Mouse (Mus musculus) layer of hippocampus, adult 9-11 months (tissue): ENCODE data around the gene Cacna1s.

Experiments
- DNase-seq: peaks from one replicate; pipeline ENCODE4 v3.0.0; 2022

Cacna1s gene

GRCm38 (mm10) chr1:136138191-136138830 is 85.8 kb downstream of the Cacna1s start:
- no peak for DNase-seq

- DNase-seq, result peak; percentile 94
Observed at GRCm38 (mm10) chr1:136139990-136140640, 87.6 kb downstream of the Cacna1s start.

- peak; percentile 90 for DNase-seq
Observed at GRCm38 (mm10) chr1:136141176-136141950, 88.8 kb downstream of the Cacna1s start.

GRCm38 (mm10) chr1:136142336-136142735 is 89.8 kb downstream of the Cacna1s start:
- peak; percentile 88 for DNase-seq

- peak; percentile 82 for DNase-seq
Observed at GRCm38 (mm10) chr1:136143514-136143913, 91.0 kb downstream of the Cacna1s start.

GRCm38 (mm10) chr1:136149702-136150101 is 97.2 kb downstream of the Cacna1s start:
- DNase-seq, result no peak

- DNase-seq, result no peak
Observed at GRCm38 (mm10) chr1:136151371-136151770, 98.8 kb downstream of the Cacna1s start.

- no peak for DNase-seq
Observed at GRCm38 (mm10) chr1:136156304-136156703, 103.8 kb downstream of the Cacna1s start.

- DNase-seq, result no peak
Observed at GRCm38 (mm10) chr1:136156951-136157350, 104.4 kb downstream of the Cacna1s start.

- DNase-seq, result no peak
Observed at GRCm38 (mm10) chr1:136159830-136160229, 107.3 kb downstream of the Cacna1s start.

- no peak for DNase-seq
Observed at GRCm38 (mm10) chr1:136160297-136160696, 107.7 kb downstream of the Cacna1s start.

GRCm38 (mm10) chr1:136160930-136161329 is 108.4 kb downstream of the Cacna1s start:
- no peak for DNase-seq

- DNase-seq, result no peak
Observed at GRCm38 (mm10) chr1:136161333-136161921, 108.9 kb downstream of the Cacna1s start.

GRCm38 (mm10) chr1:136165436-136165835 is 112.9 kb downstream of the Cacna1s start:
- DNase-seq, result no peak

GRCm38 (mm10) chr1:136167657-136168056 is 115.1 kb downstream of the Cacna1s start:
- no peak for DNase-seq
